Mouse (Mus musculus) cerebellum, adult (tissue): Measurements from ENCODE around the gene Cdk19.

Experiments used
- ATAC-seq: cut with Nextera tagmentation; 2 replicates; pipeline ENCODE4 v1.9.2; 2017; ENCODE audit warnings: mild to moderate bottlenecking, moderate library complexity, mixed read lengths; ENCODE audit not compliant: insufficient number of reproducible peaks, low FRiP score, low TSS enrichment

Cdk19 gene

DNA sequence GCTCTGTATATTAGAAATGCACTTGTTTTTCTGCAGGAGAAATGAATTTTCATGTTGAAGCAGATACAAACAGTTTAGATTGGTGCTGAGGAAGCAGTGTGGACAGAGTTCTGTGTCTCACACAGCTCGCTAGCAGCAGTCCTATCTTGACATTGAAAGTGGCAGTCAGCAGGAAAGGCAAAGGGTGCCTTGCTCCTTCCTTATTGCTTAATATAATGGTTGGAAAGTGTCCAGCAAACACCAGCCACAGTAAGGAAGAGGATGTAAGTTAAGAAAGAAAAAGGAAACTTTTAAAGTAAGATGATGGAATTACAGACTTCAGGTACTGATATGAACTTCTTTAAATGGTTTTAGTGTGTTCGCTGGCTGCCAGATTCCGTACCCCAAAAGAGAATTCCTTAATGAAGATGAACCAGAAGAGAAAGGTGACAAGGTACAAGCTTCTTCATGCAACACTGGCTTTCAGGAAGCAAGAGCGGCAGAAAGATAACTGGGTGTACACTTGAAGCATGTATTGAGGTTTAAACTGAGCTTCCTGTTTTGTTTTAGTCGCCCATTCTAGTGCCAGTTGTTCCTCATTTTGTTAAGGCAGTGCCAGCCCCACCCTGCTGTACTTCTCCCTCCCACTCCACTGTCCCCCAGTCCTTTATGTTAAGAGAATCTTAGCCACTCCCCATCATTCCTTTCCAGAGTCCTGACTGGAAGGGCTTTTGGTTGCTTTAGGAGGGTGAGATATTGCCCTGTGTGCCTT lies 137.3 kb downstream of the Cdk19 start:
- ATAC-seq, result no peak

DNA sequence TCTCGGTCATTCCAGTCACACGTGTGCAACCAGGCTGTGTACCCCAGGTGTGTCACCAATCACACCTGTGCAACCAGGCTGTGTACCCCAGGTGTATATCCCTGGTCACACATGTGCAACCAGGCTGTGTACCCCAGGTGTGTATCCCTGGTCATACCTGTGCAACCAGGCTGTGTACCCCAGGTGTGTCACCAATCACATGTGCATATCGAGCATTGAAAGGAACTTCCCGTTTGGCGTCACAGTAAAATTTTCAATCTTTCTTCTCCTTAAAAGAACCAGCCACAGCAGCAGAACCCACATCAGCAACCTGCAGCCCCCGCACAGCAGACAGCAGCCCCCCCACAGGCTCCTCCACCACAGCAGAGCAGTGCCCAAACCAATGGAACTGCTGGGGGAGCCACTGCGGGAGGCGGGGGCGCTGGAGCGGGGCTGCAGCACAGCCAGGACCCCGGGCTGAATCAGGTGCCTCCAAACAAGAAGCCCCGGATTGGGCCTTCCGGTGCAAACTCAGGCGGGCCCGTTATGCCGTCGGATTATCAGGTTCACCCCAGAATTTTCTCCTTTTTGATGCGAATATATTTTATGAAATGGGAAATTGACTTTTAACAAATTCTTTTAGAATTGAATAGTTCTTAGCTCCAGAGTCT lies 138.2 kb downstream of the Cdk19 start:
- no peak for ATAC-seq

DNA sequence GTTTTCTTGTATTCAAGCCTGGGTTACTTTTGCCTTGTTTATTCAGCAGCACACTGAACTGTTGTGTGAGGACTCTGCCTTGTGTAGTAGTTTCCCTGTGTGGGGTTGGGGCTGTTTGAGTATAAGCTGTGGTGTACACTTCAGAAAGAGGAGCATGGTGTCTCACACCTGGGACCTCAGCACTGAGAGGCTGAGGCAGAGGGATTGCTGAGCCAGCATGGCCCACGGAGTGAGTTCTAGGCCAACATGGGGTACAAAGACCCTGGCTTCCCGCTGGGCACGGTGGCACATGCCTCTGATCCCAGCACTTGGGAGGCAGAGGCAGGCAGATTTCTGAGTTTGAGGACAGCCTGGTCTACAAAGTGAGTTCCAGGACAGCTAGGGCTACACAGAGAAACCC lies 139.3 kb downstream of the Cdk19 start:
- ATAC-seq, result no peak

DNA sequence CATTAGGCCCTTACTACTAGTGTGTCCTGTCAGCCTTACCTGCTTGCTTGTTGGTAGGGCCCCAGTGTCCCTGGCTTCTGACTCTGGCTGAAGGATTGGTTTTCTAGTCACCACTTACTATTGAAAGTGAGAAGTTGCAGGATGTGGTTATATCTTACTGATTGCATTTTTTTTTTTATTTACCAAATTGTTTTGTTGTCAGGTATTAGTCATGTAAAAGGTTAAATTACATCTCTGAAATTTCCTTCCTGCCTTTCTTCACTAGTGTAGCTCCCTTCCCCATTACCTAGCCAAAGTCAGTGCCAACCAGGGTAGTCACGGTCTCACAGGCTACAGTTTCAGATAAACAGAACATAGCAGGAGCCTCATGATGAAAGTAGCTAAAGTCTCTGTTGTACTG lies 139.9 kb downstream of the Cdk19 start:
- ATAC-seq, result no peak

DNA sequence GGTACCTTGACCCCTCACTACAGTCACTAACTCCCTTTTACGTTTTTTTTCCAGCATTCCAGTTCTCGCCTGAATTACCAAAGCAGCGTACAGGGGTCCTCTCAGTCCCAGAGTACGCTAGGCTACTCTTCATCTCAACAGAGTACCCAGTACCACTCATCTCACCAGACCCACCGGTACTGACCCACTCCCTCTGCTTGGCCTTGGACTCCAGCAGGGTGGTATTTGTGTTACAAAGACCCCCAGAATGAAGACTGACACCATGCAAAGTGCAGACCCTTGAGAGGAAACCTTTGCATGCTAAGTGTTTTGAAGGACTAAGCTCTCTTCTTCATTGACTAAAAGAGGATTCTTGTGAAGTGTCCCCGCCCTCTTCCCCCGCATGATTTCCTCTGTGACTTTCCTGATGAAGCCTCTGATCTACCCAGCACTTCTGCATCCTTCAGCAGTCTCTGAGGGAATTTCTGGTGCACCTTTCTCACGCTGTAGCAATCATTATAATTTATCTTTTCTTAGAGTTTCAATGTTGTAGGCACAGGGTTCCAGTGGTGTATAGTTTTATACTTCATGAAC lies 140.3 kb downstream of the Cdk19 start:
- ATAC-seq, result no peak

DNA sequence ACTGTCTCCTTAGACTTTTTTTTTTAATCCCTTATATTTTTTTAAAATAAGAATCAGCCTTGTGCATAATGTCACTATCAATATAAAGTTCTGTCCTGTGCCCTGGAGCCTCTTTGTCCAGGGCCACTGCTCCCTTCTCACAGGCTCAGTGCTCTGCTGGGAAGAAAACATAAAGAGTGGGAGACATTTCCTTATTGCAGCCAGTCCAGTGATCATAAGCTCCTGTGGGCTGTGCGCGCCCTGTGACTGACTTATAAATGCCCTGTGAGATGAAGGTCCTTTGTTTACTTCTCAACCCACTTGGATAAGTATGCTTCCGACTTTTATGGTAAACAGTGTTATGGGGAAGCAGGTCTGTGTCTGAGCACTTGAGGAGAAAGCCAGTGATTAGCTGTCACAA lies 142.2 kb downstream of the Cdk19 start:
- no peak for ATAC-seq

DNA sequence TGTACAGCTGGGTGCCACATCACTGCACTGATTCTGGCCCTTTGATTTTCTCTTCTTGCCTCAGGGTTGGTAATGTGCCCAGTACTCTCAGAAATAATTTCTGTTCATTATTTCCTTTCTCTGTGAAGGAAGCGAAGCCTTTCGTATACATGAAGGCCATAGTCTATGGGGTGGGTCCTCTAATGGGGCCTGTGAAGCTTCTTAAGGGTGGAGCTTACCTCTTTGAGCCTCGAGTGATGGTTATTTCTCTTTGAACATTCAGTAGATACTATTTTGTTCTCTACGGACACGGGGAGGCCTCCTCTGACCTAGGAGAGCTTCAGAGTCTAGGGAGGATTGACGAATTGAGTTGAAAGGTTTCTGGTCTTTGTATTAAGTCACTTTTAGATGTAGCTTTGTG lies 142.9 kb downstream of the Cdk19 start:
- ATAC-seq, result no peak

DNA sequence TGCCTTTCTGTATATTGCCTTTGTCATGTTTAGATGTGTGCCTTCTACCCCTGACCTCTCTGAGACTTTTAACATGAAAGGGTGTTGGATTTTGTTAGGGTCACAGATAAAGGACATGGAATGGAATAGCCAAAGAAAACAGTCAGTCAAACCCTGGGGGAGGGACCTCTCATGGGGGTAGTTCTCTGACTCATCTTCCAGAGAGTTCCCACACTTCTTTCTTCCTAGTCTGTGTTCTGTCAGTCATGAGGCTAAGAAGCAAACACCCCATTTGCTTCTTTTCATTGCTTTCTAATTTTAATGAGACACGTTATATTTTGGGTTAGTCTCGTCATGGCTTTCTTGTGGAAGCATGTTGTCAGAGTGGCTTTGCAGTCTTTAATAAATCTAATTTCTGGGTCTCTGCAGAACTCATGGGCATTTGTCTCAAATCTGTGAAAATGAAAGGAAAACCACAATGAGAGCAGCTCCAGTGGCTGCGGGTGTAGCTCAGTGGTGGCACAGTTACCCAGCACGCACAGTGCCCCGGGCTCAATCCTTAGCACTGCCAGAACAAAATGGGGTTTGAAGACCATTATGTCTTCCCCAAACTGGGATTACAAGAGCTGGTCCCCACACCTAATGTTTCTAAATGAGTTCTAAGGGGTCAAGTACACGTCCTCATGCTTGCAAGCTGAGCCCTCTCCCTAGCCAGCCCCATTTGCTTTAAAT lies 149.9 kb downstream of the Cdk19 start:
- ATAC-seq, result no peak

DNA sequence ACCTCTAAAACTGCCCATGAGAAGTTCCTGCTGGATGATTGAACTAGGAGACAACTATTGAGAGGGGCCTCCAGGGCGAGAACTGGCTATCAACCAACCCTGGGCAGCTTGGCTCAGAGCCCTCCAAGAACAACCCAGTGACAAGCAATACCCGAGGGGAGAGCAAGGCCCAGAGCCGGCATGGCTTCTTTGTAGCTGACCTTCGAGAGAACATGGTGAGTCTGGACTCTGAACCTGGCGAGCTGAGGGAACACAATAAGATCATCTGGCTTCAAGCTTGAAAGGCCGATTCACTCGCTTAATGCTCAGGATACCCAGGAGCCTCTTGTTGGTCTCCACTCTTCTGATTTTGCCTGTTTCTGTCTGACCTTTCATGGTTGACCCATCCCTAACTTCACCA lies 151.8 kb downstream of the Cdk19 start:
- ATAC-seq, result no peak

DNA sequence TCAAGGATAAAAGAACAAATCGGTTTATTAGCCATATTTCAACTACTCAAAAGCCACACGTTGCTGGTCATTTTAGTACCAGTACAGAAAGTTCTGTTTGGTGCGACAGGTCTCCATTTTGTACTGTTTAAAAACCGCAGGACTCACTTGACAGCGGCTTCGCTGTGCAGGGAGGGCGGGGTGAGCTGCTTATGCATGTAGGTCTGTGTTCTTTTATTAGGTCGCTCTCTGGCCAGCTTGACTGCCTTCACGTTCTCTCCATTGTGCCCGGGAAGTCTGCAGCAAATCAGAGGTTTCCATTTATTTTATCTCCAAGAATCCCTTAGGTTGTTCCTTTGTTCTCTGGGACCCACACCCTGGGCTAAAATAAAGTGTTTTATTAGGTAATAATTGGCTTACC lies 152.4 kb downstream of the Cdk19 start:
- ATAC-seq, result no peak

DNA sequence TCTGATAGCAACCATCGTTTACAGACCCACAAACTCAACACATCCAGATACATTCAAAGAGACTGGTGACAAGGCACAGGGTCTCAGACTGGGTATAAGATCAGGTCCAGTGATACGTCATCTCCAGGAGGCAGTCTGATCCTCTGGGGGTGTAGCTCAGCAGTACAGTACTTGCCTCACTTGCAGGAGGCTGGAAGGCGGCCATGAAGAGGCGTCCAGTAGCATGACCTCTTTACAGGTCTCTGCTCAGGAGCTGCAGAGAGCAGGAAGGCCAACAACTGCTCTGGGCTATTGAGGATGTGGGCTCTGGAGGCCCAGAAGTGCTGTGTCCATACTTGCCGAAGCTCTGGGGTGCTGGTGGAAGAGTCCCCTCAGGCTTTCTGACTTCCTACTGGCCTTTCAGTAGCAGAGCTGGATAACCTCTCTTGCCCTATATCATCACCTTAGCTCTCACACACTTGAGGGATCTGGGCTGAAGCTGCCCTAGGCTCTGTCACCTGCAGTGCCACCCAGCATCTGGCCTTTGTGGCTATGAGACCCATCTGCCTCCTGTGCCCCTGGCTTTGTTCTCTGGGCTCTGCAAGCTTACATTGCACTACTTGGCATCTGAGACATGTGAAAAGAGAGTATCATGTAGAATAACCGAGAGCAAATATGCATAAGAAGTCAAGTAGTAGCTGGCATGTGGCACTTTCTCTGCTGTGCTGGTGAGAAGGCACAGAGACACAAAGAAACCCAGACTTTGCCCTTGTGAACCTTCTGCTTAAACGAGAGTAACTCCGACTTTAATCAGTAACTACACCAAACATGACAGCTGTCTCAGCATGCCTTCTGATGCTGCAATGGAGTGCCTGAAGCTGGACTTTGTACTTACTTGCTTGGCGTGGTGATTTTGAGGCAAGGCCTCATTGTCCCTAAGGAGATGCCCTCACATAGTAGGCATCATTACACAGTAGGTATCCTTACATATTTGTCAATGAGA lies 155.1 kb downstream of the Cdk19 start:
- no peak for ATAC-seq

DNA sequence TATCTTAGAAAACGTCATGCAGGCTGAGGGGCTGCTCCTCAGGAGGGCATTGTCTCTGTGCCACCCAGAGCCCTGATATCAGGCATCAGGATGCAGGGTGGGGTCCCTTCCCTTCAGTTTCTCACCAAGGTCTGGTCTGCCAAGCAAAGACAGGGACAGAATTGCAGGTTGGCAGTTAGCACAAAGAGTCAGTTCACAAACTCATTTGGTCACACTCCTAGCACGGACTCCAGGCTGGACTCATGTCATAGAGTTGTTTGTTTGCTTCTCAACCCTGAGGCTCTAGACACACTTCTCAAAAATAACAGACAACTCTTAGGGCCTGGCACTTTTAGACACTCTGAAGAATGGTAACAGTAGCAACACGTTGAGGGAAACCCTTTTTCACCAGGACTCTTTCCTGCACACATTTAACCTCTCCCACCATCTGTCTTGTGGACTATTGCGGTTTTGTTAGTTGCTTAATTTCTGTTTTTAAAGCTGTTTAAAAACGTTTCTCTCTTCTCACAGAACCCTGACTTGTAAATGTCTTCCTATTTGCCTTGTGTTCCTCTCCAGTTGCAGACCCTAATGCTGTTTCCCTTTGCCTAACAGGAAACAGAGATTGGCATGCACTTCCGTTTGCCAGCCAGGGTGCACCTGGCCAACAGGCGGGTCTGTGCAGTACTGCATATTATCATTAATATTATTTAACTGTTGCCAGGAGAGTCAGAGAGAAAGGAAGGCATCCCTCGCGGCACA lies 158.1 kb downstream of the Cdk19 start:
- ATAC-seq, result no peak

DNA sequence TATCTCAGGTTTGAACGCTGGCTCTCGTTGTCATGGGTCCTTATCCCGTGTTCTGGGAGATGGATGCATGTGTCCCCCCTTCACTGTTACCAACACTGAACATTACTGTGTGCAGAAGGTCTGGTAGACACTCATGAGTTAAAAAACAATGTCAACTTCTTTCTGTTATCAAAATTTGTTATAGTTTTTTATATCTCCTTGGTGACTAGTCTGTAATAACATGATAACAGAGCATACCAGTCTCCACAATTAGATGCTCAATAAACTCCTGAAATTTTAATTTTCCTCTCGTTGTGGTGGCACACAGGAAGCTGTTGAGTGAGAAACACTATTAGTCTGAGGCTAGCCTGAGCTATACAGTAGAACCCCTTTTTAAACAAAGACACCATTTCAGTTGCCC lies 159.1 kb downstream of the Cdk19 start:
- no peak for ATAC-seq

DNA sequence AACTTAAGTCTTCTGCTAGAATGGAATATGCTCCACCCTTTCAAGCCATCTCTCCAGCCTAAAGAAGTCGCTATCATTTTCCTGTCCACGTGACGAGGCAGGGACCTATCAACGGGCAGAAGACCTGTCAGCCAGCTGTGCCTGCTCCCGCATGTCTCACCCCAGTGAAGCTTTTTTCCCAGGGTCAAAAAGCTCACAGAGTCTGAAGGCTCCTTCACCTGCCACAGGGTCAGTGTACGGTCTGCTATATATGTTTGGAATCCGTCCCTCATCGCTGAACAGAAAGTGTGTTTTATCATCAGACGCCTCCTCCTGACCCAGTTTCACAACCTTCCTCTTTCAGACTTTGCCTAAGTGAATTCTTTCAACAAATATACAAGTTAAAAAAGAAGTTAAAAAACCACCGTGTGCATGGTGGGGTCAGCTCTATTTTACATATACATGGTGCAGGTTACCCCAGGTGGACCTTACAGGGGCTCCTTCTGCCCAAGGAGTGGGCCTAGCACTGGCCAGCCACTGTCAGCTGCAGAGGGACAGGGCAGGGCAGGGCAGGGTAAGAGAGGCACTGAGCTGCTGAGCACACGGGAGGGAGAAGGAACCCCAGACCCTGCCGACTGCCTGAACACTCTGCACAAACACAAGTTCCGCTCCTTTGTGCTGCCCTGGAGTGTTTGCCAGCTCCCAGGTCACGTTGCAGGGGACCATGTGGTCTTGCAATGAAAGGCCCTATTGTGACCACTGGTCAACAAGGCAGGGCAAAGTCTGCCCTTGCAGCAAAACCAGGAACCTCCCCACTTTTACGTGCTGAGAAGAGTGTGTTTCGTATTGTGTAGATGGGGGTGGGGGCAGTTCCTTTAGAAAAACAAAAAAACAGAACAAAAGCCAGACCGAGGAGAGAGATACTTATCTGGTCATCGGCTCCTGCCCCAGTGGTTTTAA lies 160.2 kb downstream of the Cdk19 start:
- 0 out of 2 replicates have a peak, but pooled peaks have one; percentile 31 for ATAC-seq

DNA sequence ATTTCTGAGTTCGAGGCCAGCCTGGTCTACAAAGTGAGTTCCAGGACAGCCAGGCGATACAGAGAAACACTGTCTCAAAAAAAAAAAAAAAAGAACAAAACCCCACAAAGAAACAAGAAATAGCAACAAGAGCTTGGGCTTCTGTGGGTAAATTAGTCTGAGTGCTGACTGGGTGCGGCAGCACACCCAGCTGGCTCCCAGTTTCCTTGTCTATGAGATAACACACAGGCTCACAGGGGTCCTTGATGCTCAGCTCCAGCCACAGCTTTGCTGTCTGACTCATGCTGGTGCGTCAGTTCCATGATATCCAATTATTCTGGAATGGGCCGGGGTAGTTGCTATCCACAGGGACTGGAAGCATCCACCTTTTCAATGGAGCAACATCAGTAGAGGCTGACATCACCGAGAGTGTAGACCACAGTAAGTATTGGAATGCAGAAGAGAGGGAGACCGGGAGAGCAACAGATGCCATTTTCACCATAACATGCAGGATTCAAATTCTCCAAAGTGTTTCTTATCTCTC lies 161.4 kb downstream of the Cdk19 start:
- ATAC-seq, result no peak

DNA sequence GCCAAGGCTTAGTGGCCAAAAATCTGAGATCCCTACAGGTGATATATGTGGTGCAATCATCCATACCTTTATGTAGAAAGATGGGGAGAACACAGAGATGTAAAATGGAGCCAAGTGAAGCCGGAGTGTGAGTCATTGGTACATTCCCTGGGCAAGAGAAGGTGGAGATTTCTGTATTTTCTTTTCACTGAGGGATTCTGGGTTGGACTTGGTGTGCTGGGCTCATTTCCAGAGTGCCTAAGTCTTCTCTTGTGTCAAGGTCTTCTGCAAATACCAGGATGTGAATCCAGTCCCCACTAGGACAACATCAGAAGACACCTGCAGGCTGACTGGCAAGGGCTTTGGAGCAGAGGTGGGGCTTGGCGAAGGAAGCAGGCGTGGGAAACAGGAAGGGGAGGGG lies 163.4 kb downstream of the Cdk19 start:
- no peak for ATAC-seq

DNA sequence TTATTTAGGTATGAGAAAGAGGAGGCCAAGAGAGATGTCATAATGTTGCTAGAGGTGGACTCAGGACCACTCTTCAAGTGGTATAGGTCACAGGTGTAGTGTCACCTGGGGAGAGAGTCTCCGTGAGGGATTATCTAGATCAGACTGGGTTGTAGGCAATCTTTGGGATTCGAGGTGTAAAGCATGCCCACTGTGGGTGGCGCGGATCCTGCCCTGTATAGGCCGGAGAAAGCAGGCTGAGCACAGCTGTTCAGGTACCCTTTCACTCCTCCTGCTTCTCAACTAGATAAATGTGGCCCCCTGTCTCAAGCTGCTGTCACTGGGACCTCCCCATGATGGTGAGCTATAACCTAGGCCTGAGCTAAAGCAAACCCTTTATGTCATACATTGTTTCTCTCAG lies 171.0 kb downstream of the Cdk19 start:
- ATAC-seq, result no peak

DNA sequence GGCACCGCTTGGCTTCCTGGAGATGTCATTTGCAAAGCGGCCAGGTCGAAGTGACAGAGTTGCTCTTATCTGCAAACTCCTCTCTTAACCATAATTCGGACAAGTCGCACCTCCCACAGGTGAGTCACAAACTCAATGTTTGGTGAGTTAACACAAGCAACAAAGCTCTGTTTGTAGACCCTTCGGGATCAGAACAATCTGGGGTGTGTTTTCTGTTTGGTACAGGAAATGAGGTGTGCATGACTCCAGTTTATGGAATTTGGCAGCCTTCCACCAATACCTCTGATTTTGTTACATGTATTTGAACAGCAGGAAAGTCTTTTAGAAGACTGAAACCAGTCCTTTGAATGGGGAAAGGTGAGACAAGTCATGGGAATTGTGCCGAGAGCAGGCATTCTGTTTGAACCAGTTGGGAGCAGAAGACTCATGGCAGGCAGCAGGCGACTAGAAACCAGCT lies 171.9 kb downstream of the Cdk19 start:
- no peak for ATAC-seq
